Mouse (Mus musculus) forebrain, embryonic 11.5 days (tissue): ENCODE results near the gene Olfr427. TPM values are rescaled to one million over a fixed set of nuclear protein-coding genes. Genes with fewer than 3 reads are reported as not detected.

Experiments
- polyA plus RNA-seq: library from polyadenylated mRNA; unstranded; fragments of >200 nt; fragmentation: Nextera tagmentation; extraction: Ambion mirVana; gene quantifications from 2 replicates; pipeline ENCODE4 v1.2.1, GENCODE M21; 2014

The Olfr427 gene
- polyA plus RNA-seq, 1 experiment from 2014 or later = not detected

Other genes with a start within 250 kb of the Olfr427 start
- 0.51 TPM in 1 of 2 replicates, not detected in the other for gene Ifi211, start 183.8 kb upstream of the Olfr427 start, polyA plus RNA-seq
- gene Mndal, start 154.4 kb upstream of the Olfr427 start, polyA plus RNA-seq = 0.65 TPM in 1 of 2 replicates, not detected in the other
- 0.09 TPM in 1 of 2 replicates, not detected in the other for gene Ifi203, start 154.2 kb upstream of the Olfr427 start, polyA plus RNA-seq
- gene Ifi202b, start 114.1 kb upstream of the Olfr427 start, polyA plus RNA-seq = not detected in 2 replicates
- gene Ifi205, start 65.1 kb upstream of the Olfr427 start, polyA plus RNA-seq = not detected in 2 replicates
- not detected in 2 replicates for gene Olfr433, start 56.2 kb upstream of the Olfr427 start, polyA plus RNA-seq
- not detected in 2 replicates for gene Olfr432, start 47.7 kb upstream of the Olfr427 start, polyA plus RNA-seq
- not detected in 2 replicates for gene Olfr430, start 30.3 kb upstream of the Olfr427 start, polyA plus RNA-seq
- not detected in 2 replicates for gene Olfr429, start 12.6 kb upstream of the Olfr427 start, polyA plus RNA-seq
- 0.36 and 0.57 TPM in 2 replicates for gene Olfr231, start 24.3 kb downstream of the Olfr427 start, polyA plus RNA-seq
- gene Olfr424, start 34.6 kb downstream of the Olfr427 start, polyA plus RNA-seq = not detected in 2 replicates
- not detected in 2 replicates for gene Olfr420, start 58.7 kb downstream of the Olfr427 start, polyA plus RNA-seq
- 2.7 and 3.5 TPM in 2 replicates for gene Spta1, start 75.9 kb downstream of the Olfr427 start, polyA plus RNA-seq
- not detected in 2 replicates for gene Olfr419, start 155.2 kb downstream of the Olfr427 start, polyA plus RNA-seq
- gene Mptx1, start 233.6 kb downstream of the Olfr427 start, polyA plus RNA-seq = not detected in 2 replicates